Mouse (Mus musculus) adrenal gland, adult 18-20 months (tissue): ENCODE results near the gene Prpf38b. TPM values are rescaled to one million over a fixed set of nuclear protein-coding genes. Genes with fewer than 3 reads are reported as not detected.
"Not testable (repeated sequence)": the region's sequence is repeated elsewhere in the genome, so short reads cannot be mapped to it uniquely, and the experiment has no call there.

Source experiments
- DNase-seq, 2 experiments: peaks; one replicate each; pipeline ENCODE4 v3.0.0; 2021 to 2022; ENCODE audit warnings: low spot score in 2 of 2
- total RNA-seq, 2 experiments: library from RNA; stranded (reverse); gene quantifications; 1 replicate in 1 of 2; 2 replicates in 1 of 2; pipeline ENCODE4 v1.2.3; 2021

Gene Prpf38b
- total RNA-seq, 2 experiments from 2014 or later: 56.6 to 73.2 TPM

DNA sequence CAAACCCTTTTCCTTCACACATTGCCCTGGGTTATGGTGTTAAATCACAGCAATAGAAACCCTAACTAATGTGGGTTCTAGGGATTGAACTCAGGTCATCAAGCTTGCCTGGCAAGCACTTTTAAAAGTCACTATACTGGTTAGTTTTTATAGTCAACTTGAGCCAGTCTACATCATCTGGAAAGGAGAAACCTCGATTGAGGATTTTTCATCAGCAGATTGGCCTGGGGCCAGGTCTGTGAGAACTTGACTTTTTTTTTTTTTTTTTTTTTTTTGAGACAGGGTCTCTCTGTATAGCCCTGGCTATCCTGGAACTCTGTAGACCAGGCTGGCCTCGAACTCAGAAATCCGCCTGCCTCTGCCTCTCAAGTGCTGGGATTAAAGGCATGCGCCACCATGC lies 49.2 kb downstream of the Prpf38b start:
- DNase-seq: not testable (repeated sequence)

DNA sequence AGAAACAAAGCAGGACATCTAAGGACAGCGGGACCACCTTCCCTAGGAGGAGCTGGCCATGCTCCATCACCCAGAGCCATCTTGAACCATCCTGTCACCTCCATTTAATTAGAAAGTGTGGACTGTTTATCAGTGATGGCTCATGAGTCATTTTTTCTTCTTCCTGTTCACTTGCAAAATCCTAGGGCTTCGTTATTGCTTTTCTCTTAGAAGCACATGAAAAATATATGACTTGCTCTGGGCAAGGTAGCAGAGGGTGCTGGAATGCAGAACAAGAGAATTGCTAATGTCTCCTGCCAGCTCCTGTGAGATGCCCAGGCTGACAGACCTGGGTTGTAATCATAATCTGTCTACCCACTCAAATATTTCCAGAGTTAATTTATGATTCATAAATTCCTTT lies 50.7 kb downstream of the Prpf38b start:
- DNase-seq: no peak

DNA sequence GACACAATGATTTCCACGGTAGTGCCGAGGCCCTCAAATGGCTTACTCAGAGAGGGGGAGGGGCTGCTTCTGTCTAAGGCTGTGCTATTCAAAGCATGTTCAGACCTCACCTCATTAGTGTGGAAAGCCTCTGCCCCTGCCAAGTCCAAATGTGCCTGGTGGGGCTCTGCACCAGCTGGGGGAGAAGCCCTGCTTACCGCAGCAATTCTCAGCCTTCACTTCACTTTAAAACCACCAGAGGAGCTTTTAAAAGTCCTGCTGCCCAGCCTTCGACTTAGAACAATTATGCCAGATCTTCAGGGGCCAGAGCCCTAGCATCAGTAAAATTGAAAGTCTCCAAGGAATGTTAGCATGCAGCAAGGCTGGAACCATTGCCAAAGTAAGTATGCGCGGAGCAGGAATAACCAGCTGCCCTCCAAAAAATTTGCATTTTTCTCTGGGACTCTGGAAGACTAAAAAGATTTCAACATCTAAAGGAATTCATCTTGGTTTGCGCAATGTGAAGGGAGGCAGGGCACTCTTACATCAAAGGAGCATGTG lies 53.2 kb downstream of the Prpf38b start:
- no peak for DNase-seq

DNA sequence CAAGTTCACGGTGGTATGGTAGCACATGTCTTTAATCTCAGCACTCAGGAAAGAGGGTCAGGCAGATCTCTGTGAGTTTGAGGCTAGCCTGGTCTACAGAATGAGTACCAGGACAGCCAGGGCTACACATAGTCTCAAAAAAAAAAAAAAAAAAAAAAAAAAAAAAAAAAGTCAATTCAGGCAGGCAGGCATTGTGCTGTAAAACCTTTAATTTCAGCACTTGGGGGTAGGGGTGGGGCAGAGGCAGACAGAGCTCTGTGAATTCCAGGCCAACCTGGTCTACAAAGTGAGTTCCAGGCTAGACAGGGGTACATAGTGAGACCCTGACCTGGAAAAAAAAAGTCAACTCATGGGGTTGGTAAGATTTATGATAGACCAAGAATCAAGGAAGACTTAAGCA lies 53.8 kb downstream of the Prpf38b start:
- no peak for DNase-seq

DNA sequence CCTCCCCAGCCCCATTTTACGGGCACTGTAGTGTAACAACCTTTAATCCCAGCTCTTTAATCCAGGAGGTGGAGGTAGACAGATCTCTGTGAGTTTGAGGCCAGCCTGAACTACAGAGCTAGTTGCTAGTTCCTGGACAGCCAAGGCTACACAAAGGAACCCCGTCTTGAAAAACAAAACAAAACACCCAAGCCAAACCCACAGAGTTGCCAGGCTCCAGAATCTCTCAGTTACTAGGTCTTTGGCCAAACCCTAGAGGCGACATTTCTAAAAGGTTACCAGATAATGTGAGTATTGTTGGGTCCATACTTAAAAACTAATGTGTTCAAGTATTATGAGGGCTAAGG lies 54.4 kb downstream of the Prpf38b start:
- no peak for DNase-seq

DNA sequence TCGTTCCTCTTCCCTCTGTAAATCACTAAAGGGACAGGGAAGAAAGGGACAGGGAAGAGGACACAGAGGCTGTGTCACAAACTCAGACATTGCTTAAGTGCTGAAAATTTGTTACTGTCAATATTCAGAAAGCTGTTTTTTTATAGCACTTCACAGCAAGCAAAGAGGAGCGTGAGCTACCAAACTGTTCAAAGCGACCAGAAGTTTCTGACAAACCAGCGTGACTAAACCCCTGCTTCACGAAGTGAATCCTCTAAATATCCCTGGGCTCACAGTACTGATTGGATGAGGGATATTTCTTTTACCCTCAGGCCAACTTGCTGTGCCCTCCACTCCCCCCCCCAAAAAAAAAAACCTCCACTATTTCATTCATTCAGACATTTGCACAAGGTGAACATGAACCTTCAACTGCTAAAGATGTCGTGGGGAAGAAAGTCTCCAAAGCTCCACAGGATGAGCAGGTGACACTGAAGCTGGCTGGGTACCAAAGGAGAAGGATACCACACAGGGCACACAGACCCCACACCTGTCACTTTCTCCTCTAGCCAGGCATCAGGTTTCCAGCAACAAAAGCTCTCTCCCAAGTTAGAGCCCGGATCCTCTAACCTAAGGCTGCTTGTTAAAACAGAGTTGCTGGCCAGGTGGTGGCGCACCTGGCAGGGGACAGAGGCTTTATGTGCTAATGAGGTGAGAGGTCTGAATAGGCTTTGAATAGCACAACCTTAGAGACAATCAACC lies 55.0 kb downstream of the Prpf38b start:
- DNase-seq: no peak

DNA sequence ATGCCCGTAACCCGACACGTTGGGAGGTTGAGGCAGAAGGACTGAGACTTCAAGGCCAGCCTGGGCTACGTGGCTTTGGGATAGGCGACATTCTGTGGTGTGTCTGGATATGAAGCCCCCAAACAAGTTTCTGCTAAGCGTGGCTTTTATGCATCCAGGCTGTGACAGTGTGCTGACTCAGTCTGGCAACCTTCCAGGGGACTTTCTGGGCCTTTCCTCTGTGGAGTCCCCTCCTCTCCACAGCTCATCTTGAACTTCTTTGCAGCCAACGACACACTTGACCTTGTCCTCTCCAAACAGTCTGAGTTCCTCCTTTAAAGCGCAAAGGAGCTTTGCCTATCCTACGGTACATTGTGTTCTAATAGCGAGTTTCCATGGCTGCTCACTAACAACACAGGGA lies 55.7 kb downstream of the Prpf38b start:
- peak; percentile 65 to 75 for DNase-seq

DNA sequence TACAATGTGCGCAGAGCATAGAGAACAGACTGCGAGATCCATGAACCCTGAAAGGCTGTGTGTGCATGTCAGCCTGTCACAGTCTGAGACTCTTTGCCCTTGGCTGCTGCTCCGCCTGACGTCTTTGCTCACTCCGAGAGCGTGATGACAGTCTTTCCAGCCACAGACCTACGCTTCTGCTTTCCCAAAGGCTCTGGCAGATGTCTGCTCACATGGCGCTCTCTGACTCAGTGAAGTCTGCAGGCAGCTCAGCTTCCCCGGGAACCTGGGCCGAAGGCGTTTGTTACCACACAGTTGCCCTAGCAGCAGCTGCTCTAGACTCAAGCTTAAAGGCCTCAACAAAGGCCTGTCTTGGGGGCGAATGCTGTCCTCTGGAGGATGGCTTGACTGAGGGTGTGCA lies 56.2 kb downstream of the Prpf38b start:
- peak; percentile 30 to 40 for DNase-seq

DNA sequence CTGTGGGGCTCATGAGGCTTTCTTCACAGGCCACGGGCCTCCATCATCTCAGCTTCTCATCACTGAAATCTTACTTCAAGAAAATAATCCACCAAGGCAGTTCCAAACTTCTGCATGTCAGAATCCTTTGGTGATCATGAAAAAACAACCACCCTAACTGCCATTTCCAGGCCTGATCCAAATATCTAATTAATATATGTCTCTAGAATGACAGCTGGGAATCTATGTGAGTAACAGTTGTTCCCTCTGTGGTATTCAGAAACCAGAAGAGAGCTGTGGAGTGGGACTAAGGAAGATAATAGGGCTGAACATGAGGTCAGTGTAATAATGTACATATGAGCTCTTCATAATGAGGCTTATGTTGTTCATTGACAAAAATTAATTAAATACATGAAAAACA lies 58.3 kb downstream of the Prpf38b start:
- no peak for DNase-seq

Other genes with a start within 250 kb of the Prpf38b start
- 1 to 10 TPM; 1.1 to 2.8 TPM for gene Gpsm2, start 189.4 kb downstream of the Prpf38b start, total RNA-seq
- not detected for gene Aknad1, start 172.1 kb downstream of the Prpf38b start, total RNA-seq
- gene Stxbp3, start 71.2 kb downstream of the Prpf38b start, total RNA-seq: 10 to 100 TPM; 42.0 to 74.7 TPM
- gene Fndc7, start 21.7 kb downstream of the Prpf38b start, total RNA-seq: under 1 TPM; 0.43 to 0.74 TPM
- gene Henmt1, start 28.1 kb upstream of the Prpf38b start, total RNA-seq: not detected
- gene Gm9857, start 28.7 kb upstream of the Prpf38b start, total RNA-seq: not detected
- 1 to 10 TPM; 5.0 to 7.9 TPM for gene Fam102b, start 115.9 kb upstream of the Prpf38b start, total RNA-seq
- not detected for gene Slc25a54, start 168.7 kb upstream of the Prpf38b start, total RNA-seq
- gene Slc25a24, start 211.4 kb upstream of the Prpf38b start, total RNA-seq: 10 to 100 TPM; 46.3 to 76.4 TPM